Mouse (Mus musculus) liver (tissue): Measurements from ENCODE around the gene Pnpla5.
"Not testable (repeated sequence)": the region's sequence is repeated elsewhere in the genome, so short reads cannot be mapped to it uniquely, and the experiment has no call there.

Experiments
- DNase-seq: peaks from one replicate; pipeline ENCODE4 v3.0.0-alpha.2; 2020; ENCODE audit warnings: mixed read lengths

Gene Pnpla5

DNA sequence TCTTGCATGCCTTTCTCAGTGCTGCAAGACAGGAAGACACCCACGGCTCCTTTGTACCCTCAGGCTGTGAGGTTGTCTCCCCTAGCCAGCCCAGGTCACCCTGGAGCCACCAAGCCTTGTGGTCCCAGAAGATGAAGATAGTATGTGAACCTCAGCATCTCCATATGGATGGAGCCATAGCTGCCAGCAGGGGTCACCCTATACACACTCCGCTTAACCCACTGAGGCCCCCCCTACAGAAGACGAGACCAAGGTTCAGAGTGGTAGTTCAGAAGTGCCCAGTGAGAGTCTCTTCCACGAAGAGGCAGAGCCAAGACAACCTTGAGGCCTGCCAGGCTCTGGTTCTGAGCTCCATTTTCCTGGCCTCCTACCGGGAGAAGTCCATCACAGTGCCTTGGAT lies 7.2 kb downstream of the Pnpla5 start:
- no peak for DNase-seq

DNA sequence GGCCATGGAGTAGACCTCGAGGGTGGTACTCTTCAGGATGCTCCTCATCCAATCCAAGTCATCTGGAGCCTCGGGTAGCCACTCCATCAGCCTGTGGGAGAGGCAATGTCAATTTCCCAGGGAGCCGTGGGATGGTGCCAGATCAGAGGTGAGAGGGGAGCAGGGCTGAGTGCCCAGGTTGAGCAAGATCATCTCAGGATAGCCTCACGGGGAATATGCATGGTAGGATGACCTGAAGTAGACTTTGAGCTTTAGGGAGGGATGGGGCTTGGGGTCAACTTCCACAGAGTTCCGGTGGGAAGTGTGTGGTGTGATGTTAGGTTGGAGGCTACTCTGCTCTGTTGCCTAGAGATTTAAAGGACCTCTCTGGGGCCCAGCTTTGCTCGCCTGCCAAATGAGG lies 9.1 kb downstream of the Pnpla5 start:
- DNase-seq, result no peak

DNA sequence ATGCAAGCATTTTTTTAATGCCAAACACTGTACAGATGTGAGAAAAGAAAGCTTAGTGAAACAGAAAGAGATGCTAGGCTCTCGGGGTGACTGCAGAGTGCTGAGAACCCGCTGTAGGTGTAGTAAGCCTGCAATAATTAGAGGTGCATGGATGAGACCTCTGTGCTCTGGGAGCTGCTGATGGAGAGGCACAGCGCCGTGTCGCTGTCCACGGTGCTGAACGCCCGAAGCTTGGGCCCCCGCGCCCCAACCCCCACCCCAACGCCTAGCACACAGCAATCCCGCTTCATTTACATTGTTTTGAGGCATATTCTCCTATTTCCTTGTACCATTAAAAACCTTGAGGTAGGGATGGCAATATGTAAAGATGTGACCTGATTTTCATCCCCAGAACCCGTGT lies 14.1 kb downstream of the Pnpla5 start:
- peak; percentile 34 for DNase-seq

DNA sequence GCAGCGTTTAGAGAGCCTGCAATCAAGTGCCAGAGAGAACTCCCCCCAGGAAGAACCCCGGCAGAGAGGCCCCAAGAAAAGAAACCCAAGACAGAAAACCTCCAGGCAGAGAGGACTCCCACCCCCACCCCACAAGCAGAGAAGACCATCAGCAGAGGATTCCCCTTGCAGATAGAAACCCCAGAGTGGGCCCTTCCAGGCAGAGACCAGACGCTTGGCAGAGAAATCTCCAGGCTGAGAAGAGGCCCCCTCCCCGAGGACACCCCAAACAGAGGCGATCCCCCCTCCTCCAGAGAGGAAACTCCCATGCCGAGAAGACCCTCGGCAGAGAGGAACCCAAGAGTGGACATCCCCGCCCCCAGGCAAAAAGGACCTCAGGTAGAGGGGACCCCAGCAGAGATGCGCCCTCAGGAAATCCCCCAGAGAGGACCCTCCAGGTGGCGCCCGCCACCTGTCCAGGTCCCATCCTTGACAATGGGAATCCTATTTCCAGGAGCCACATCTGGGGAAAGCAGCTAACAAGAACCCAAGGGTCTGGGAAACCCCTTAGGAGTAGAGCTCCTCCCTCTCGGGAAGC lies 17.0 kb downstream of the Pnpla5 start:
- no peak for DNase-seq

DNA sequence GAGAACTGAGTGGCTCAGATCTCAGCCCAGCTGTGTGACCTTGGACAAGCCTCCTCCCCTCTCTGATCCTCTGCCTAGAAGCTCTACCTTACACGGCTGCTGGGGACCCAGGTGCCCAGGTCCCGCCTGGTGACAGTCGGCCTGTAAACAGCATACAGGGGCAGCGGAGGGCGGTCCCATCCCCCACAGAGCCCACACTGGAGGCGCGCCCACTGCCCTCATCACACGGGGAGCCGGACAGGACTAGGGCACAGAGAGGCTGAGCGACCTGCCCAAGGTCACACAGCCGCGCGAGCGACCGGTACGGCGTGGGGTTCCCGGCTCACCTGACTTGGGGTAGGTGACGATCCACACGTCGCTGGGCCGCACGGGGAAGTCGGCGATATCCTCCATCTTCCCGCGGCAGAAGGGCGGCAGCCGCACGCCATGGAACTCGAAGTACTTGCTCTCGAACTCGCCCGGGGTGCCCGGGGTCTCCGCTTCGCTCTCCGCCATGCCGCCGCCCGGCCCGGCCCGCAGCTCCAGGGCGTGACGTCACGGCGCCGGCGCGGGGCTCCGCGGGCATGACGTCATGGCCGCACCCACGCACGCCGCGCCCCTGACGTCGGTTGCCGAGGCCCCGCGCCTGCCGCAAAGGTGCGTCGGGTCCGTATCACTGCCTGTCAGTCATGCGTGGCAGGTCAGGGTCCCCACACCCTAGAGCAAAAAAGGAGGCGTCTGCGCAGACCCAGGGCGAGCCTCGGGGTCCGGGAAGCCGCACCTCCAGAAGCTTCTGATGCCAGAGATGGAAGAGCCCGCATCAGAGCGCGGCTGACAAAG lies 17.7 kb downstream of the Pnpla5 start, which contains the start of gene Sult4a1:
Sult4a1 (minus strand) TSS at position 650 of the 819 bp plus-strand sequence.
- no peak for DNase-seq

DNA sequence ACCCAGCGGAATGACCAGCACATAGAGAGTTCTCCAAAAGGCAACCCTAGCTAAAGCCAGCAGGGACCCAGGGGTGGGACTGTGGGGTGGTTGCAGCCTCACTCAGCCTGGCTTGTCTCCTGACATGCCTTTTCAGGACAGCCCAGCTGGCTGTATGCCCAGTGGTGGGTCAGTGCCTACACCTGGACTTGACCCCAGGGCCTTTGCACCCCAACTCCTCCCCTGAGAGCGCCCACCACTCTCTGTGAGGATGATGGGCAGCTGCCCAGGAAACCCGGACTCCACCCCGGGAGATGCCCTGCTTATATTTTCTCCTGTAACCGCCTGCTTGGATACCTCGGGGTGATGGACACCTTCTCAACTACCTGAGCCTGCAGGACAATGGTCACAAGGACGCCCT lies 18.3 kb downstream of the Pnpla5 start:
- no peak for DNase-seq

DNA sequence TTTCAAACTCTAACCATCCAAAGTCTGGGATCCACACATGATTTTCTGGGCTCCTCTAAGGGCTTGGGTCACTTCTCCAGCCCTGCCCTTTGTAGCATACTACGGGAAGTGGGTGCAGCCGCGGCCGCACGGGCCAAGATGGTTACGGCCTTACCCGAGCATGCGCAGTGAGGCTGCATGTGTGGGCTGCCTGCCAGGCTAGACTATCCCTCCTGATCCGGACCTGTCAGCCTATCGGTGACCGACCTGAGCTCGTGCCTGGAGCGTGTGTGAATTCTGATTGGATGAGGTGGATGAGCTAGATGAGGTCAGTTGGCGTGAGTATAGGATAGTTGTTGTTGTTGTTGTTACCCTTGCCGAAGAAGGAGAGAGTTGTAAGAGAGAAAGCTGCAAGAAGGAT lies 25.4 kb downstream of the Pnpla5 start:
- DNase-seq, result not testable (repeated sequence)

DNA sequence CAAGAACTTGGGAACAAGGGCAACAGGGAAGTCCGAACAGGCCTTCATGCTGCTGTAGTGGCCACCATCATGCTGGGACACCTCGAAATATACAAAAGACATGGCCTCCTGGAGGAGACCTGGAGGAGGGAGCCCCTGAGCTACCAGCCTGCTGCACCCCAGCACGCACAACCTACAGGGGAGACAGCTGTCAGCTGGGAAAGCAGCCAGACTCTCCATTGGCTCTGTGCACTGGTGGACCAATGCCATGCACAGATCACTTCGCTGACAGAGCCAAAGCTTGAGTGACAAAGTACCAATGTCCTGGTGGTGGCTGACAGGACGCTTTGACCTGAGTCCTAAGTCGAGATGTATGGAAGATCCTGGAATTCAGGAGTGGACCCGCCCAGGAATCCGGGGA lies 26.9 kb downstream of the Pnpla5 start:
- no peak for DNase-seq

DNA sequence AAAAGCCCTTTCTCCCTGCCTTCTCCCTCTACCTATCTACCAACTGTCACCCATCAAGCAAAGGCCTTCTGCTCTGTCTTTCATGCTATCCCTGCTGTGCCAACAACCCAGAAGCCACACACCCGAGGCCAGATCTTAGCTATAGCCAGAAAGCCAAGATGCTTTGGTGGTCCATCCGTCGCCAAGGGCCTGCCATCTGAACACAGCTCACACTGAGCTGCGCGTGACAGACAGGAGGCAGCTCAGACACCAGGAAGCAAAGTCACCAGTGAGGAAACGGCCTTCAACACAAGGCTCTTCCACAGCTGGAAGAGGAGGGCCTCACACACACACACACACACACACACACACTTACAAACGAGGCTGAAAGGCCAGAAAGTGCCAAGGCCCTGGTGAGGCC lies 28.1 kb downstream of the Pnpla5 start:
- DNase-seq, result no peak

DNA sequence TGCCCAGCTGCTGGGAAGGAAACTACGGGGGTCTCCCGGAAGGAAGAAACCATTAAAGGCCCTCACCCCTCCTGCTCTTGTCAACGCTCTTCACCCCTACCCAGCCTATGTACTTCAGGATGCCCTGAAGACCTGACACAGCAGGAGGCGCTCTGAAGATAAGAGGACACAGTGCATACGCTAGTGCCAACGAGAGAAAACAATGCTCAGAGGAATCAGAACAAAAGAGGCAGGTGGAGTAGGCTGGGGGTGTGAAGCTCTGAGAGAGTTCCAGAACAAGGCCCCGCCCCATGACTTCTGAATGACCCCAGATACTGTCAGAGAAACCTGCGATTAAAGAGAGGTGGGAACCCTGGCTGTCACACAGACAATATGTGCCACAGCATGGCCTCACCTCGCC lies 36.2 kb downstream of the Pnpla5 start:
- no peak for DNase-seq

DNA sequence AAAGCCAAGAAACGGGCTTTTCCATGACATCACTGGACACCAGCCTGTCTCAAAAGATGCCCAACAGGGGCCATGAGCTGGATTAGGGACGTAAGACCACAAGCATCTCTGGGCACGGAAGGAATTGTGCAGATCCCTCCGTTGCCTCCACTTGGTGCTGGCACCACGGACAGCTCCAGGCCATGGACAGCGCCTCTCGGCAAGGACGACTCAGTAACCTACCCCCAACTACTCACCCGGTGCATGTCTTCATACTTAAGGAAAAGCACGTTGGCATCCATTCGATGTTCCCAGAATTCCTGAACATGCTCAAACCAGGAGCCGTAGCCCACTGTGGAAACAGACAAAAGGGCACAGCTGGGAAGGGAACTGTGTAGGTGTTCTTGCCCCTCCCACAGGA lies 36.6 kb downstream of the Pnpla5 start:
- DNase-seq, result peak; percentile 17

DNA sequence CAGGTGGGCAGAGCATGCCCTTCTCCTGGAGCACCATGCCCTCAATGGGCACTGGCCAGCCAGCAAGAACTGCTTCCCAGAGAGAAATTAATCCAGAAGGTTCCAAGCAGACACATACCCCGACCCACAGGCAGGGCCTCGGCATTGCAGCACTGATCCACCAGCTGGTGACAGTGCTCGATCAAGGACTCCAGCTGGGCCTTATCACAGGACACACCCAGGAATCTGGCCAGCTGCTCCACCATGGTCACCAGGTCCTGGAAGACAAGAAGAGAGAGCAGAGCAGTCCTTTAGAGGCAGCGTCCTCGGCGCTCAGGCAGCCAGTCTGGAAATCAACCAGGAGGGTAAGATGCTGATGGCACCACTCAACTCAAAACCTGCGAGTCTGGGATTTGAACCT lies 42.9 kb downstream of the Pnpla5 start:
- no peak for DNase-seq

DNA sequence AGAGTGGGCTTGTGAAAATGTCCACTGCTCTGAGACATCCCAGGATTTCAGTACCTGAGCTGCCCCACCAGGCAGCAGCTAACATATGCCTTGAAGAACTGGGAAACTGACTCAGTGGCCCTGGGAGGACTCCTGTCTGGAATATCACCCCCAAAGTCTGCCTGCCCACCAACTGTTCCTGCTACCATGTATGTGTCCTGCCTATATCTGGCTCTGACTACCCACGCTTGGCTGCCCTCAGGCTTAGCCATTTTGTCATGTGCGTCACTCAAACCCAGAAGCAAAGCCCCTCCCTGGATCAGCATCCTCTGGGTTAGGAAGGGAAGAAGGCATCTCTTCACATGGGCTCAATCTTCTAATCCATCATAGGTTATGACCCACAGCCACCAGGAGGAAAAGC lies 43.5 kb downstream of the Pnpla5 start:
- DNase-seq, result no peak

DNA sequence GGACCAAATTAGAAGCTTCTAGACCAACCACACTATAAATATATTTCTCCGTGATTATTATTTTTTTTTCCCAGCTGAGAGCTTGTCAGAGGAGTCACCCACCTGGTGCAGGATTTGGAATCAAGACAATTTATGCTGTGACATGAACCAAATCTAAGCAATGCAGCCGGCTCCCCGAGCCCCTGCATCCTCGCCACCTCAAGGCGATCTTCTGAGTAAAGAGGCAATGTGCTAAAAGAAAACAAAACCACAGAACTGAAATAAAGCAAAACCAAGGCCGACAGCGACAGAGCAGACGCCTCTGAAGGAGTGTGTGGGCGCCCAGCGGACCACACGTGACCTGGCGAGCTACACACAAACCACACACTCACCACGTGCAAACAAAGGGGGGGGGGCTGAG lies 44.3 kb downstream of the Pnpla5 start:
- DNase-seq, result no peak

DNA sequence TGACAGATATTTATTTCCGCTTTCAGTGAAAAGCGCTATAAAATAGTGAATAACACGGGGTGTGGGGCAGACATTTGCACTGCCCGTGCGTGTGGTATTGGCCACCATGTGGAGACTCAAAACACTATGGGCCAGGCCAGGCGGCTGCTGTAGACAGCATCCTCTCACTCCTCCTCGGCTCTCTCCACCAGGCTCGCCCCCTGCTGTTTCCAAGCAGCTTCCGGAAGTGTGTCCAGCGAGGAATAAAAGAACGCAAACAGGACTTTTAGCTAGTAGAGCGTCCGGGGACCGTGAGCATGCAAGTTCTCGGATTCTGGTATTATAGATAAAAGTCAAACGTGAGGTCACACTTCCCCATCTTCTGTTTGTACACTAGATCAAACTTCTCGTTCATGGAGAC lies 45.8 kb downstream of the Pnpla5 start:
- DNase-seq, result no peak

DNA sequence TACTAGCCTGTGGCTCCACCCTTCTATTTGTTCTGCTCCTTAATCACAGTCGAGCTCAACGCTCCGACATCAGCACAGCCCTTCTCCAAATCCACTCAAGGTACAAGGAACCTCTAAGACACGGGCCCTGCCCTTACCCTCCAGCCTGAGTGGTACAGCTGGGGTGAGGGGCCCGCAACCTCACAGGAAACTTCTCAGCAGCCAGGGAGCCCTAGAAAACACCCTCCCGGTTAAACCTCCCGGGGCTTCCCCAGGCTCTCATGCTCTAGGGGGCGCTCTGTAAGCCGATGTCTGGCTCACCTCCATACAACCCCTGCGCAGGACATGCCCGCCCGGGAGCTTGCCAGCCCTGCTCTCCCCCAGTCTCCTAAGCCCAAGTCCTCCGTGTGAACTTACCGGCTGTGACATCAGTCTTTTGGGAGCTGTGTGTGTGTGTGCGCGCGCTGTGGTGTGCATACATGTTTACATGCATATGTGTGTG lies 48.2 kb downstream of the Pnpla5 start:
- DNase-seq, result peak; percentile 10

DNA sequence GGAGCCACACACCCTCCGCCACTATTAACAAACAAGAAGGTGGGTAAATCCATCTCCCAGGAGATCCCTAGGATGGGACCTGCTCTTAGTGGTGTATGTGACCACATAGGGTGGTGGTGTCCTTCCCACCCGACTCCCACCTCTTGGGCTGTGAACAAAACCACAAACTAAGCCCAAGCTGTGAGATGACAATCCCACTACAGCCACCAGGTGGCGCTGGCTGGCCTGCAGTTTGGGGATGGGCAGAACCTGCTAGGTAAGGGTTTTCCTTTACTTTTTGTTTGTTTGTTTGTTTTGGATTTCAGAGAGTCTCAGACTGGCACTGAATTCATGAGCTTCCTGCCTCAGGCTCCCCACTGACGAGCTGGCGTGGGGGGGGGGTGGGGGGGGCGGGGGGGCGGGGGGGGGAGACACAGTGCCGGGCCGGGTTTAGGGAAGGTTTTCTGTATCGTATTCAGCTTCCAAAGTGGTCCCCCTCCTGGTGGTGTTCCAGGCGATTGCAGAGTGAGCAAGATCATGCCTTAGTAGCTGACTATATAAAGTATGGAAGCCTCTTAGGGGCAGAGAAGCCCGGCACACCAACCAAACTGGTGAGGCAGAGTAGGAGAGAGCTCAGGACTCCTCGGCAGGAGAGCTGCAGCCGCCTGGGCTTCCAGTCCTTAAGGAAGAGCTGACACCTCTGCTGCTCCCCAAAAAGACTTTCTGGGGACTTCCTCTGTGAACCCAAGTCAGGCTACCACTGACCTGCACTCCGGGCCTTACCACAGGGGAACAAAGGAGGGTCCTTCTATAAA lies 48.9 kb downstream of the Pnpla5 start:
- DNase-seq, result peak; percentile 60

DNA sequence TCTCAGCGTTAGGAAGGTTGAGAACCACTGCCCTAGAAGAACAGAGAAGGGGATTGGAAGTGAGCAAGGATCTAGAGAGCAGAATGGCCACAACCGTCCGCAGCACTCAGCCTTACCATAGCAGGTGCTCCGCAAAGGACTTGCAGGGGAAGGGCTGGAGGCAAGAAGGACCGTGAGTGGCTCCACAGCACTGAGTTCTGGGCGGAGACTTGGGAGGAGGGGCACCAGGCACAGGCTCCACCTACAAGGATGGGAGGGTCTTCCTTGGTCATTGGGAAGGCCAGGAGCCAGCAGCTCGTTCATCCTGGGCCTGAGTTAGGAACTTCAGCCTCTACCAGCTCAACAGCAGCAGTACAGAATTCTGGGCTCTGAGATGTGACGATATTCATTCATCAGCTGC lies 49.9 kb downstream of the Pnpla5 start:
- no peak for DNase-seq

DNA sequence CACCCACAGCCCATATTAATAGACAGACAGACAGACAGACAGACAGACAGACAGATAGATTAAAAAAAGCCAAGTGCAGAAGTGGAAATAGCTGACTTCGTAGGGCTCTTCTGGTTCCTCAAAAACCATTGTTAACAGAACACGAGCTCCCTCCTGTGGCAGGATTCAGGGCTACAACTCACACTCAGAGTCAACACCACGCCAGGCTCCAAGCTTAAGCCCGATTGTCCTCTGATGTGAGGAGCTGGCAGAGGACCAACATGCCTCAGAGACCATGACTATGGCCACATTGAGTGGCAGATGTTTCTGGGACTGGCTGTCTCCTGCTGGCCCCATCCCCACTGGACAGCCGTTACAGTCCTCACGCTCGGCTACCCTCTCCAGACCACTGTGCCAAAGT lies 50.7 kb downstream of the Pnpla5 start:
- peak; percentile 41 for DNase-seq

DNA sequence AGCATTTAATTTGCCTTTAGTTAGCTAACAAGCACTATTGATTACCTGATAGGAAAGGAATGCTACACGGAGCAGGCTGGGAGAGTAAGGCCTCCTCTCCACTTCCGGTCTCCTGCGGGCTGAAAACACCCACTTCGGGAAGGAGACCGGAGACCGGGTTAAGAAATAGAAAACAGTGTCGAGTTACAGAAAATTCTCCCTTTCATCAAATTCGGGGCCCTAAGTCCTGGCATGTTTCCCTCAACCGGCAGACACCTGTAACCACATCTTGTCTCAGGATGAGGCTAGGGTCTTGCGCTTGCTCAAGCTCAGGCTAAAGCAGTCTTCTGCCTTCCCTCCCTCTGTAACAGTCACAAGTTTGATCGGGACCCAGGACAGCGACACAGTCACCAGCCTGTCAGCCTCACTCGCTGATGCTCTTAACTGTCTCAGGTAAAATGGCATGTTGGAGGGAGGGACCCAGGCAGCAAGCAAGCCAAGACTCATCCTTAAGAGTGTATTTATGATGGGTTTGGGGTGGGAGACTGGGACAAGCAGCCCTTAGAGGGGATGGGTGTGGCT lies 52.8 kb downstream of the Pnpla5 start:
- DNase-seq, result no peak

DNA sequence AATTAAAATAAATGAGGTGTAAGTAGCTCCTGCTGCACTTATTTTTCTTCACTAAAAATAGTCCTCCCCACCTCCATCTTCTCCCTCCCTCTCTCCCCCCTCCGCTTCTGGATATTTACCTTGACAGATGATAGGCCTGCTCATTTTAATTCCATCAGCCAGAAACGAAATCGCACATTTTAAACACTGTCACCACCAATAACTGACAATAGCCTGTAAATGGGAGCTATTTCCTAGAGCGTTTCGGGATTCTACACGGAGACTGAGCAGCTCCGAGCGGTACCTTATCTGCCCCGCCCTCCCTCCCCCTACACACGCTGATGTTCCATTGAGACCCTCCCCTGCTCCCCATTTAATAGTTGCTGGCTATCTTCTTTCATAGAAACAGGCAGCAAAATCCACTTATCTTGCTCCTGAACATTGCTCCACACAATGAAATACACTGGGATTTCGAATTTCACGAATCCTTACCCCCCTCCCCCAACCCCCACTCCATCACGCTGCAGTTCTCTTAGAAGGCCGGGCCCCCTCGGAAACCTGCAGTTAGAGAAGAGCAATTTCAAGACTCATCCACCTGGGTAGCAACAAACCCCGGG lies 53.4 kb downstream of the Pnpla5 start:
- no peak for DNase-seq

DNA sequence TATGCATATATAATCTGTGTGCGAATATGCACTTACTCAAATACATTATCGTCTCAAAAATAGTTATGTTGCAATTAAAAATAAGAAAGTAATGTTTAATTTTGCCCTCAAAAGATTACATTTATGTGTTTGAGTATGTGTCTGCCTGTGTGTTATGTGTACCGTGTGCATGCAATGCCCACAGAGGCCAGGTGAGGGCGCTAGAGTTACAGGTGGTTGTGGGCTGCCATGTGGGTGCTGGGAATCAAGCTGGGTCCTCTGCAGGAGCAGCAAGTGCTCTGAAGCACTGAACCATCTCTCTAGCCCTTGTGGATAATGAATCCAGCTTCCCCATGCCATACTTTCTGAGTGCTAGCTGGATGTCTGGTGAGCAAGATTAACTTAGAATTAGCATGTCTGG lies 57.3 kb downstream of the Pnpla5 start:
- no peak for DNase-seq

DNA sequence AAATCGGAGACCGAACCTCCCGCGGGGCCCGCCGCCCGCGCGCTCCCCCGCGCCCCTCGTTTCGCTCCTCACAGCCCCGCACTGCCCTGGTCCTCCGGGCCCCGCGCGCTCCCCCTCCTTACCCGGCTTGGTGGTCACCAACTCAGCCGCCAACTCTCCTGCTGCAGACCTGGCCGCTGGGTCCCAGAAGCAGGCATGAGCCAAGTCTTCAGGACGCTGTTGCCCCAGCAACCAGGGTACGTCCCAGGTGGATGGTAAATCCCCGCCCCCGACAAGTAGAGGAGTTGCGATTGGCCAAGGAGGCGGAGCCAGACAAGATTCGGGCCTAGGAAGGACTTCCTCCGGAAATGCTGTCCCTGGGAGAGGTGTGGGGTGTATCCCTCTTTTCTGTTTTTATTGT lies 57.8 kb downstream of the Pnpla5 start, which contains the start of gene Efcab6:
Efcab6 (minus strand) TSS at position 240 of the 400 bp plus-strand sequence.
- no peak for DNase-seq
